Comparison of ENCODE assay signal across 1 mouse cellular context in the genomic region with DNA sequence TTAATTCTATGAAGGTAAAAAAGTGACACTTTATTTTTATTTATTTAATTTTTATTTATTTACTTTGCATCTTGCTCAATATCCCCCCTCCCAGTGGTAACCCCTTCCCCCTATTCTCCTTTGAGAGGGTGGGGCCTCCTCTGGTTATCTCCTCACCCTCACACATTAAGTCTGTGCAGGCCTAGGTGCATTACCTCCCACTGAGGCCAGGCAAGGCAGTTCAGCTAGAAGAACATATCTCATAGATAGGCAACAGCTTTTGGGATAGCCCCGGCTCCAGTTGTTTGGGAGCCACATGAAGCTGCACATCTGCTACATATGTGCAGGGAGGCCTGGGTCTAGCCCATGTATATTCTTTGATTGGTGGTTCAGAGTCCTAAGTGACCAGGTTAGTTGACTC.
TF ChIP-seq lines count a peak whose summit lies in the region.

No protein-coding gene starts in this region.

TF ChIP-seq in MEL, 35 proteins besides CTCF, POLR2A, EP300 and RAD21:
- TF ChIP-seq MAX (IDR thresholded peaks at IDR 0.05; ENCODE audit: low read length) (no peak), MAFK (IDR thresholded peaks at IDR 0.05; ENCODE audit: borderline replicate concordance, low read depth, low read length) (no peak), GABPA (IDR thresholded peaks at IDR 0.05; ENCODE audit: low read depth, low read length) (no peak), BHLHE40 (IDR thresholded peaks at IDR 0.05; ENCODE audit: borderline replicate concordance, low read depth, low read length) (no peak), USF1 (IDR thresholded peaks at IDR 0.05; ENCODE audit: low read depth, low read length) (no peak), KAT2A (conservative IDR thresholded peaks at IDR 0.05; ENCODE audit: low read depth, low read length) (no peak), NELFE (IDR thresholded peaks at IDR 0.05; ENCODE audit: low read depth, low read length) (no peak), ETS1 (IDR thresholded peaks at IDR 0.05; ENCODE audit: low read depth, low read length) (no peak), MXI1 (IDR thresholded peaks at IDR 0.05; ENCODE audit: low read depth, low read length) (no peak), ZMIZ1 (IDR thresholded peaks at IDR 0.05; ENCODE audit: low read depth, low read length) (no peak), UBTF (IDR thresholded peaks at IDR 0.05; ENCODE audit: borderline replicate concordance, insufficient read depth, low read depth, low read length) (no peak), SMC3 (IDR thresholded peaks at IDR 0.05; ENCODE audit: low read depth, low read length) (no peak), ZKSCAN1 (IDR thresholded peaks at IDR 0.05; ENCODE audit: low read depth, low read length) (no peak), MYB (IDR thresholded peaks at IDR 0.05; ENCODE audit: low read depth, low read length) (no peak)
